Mouse (Mus musculus) stomach, postnatal 0 days (tissue): ENCODE measurements at regions not wholly inside any gene's neighbourhood (a gene's known extent, or its start where the extent isn't known, plus 50 kb on each side); places are given as distances from the start of the nearest gene placed in this dataset.

Experiments used
- CTCF ChIP-seq: IDR thresholded peaks from 2 replicates; pipeline ENCODE4 v1.5.1; 2016; ENCODE audit warnings: antibody characterized with exemption, low read depth, mild to moderate bottlenecking, moderate library complexity
- EP300 ChIP-seq: optimal IDR thresholded peaks from 2 replicates; pipeline ENCODE3; 2016; ENCODE audit warnings: antibody characterized with exemption

DNA sequence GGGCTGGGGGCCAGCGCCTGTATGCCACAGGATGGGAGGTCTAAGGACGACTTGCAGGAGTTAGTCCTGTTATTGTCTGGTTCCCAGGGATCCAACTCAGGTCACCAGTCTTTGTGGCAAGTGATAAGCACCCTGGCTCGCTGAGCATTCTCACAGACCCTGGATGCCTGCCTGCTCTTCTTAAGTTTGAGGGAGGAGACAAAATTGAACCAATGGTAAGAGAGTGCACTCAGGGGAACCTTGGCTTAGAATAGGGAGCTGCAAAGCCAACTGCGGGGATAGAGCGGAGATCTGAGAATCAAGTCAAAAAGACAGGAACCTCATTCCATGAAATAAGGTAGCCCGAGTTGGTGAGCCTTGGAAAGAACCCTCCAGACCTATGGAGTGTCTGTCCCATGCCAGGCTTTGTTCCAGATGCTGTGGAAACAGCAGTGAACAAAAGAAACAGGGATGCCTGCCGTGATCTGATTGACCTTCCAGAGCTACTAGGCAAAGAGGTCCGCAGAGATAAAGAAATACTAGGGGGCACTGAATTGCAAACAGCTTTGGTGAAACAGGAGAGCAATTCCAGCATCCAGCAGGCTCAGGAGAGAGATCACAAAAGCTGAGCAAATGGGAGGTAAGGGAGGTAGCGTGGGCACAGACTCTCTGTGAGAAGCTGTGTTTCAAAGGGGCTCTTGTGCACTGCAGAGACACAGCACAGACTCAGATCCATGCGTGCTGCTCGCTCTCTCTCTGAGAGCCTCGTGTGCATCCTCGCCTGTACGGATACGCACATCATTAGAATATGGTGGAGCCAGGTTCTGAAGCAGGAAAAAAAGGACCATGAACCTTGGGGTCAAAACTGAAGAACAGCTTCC is 82.9 kb upstream of the Cep85l start:
- no peak for TF ChIP-seq CTCF
- TF ChIP-seq EP300 = no peak
